Mouse (Mus musculus): ENCODE data around the gene Itpr2. TPM values are rescaled to one million over a fixed set of nuclear protein-coding genes. Genes with fewer than 3 reads are reported as not detected.

The Itpr2 gene
- polyA plus RNA-seq, 1 experiment: 1.5 TPM

GRCm38 (mm10) chr6:146434217-146434616 lies 67.8 kb downstream of the Itpr2 start:
- no peaks in the 10 kb centered on the region for H3K27me3 ChIP-seq (replicated peaks)
- TF ChIP-seq GATA1 (IDR thresholded peaks at IDR 0.05; ENCODE audit: borderline replicate concordance, low read length): no peak
- TF ChIP-seq FLI1 (IDR thresholded peaks at IDR 0.05; ENCODE audit: low read length): no peak

GRCm38 (mm10) chr6:146432218-146432865 lies 69.7 kb downstream of the Itpr2 start:
- Histone ChIP-seq H3K27me3 (replicated peaks) (no peaks in the 10 kb centered on the region), H3K4me3 (replicated peaks) (no peak overlapping the region), H3K4me1 (peaks cover 48% of the 10 kb centered on the region), H3K9me3 (no peaks in the 10 kb centered on the region), H3K36me3 (replicated peaks; ENCODE audit: low read length) (peaks cover 13% of the 10 kb centered on the region)
- no peak for TF ChIP-seq GATA1 (IDR thresholded peaks at IDR 0.05; ENCODE audit: borderline replicate concordance, low read length)

More at GRCm38 (mm10) chr6:146434217-146434616, 67.8 kb downstream of the Itpr2 start:
- Histone ChIP-seq H3K36me3 (replicated peaks; ENCODE audit: low read length) (peaks cover 11% of the 10 kb centered on the region), H3K4me1 (peaks cover 66% of the 10 kb centered on the region), H3K9me3 (no peaks in the 10 kb centered on the region), H3K4me3 (replicated peaks) (peak overlapping the region; percentile 18)

- TF ChIP-seq FLI1 (IDR thresholded peaks at IDR 0.05; ENCODE audit: low read length) (no peak), GATA1 (IDR thresholded peaks at IDR 0.05; ENCODE audit: borderline replicate concordance, low read length) (no peak)
- Histone ChIP-seq H3K36me3 (replicated peaks; ENCODE audit: low read length) (peaks cover 13% of the 10 kb centered on the region), H3K27me3 (replicated peaks) (no peaks in the 10 kb centered on the region), H3K4me1 (peaks cover 44% of the 10 kb centered on the region), H3K9me3 (no peaks in the 10 kb centered on the region), H3K4me3 (replicated peaks) (no peak overlapping the region)
These were observed 70.2 kb downstream of the Itpr2 start for GRCm38 (mm10) chr6:146431777-146432176.

GRCm38 (mm10) chr6:146429694-146430380 lies 72.2 kb downstream of the Itpr2 start:
- peaks cover 40% of the 10 kb centered on the region for H3K4me1 ChIP-seq
- no peaks in the 10 kb centered on the region for H3K9me3 ChIP-seq
- TF ChIP-seq FLI1 (IDR thresholded peaks at IDR 0.05; ENCODE audit: low read length) (no peak), GATA1 (IDR thresholded peaks at IDR 0.05; ENCODE audit: borderline replicate concordance, low read length) (no peak)
- H3K4me3 ChIP-seq (replicated peaks): peak overlapping the region; percentile 8
- no peaks in the 10 kb centered on the region for H3K27me3 ChIP-seq (replicated peaks)
- peaks cover 29% of the 10 kb centered on the region for H3K36me3 ChIP-seq (replicated peaks; ENCODE audit: low read length)

- H3K4me1 ChIP-seq: peaks cover 15% of the 10 kb centered on the region
- TF ChIP-seq FLI1 (IDR thresholded peaks at IDR 0.05; ENCODE audit: low read length) (no peak), GATA1 (IDR thresholded peaks at IDR 0.05; ENCODE audit: borderline replicate concordance, low read length) (no peak)
These were observed 77.2 kb downstream of the Itpr2 start for GRCm38 (mm10) chr6:146424778-146425177.

GRCm38 (mm10) chr6:146424326-146424725 lies 77.7 kb downstream of the Itpr2 start:
- Histone ChIP-seq H3K4me1 (peaks cover 13% of the 10 kb centered on the region), H3K4me3 (replicated peaks) (no peak overlapping the region), H3K27me3 (replicated peaks) (no peaks in the 10 kb centered on the region), H3K36me3 (replicated peaks; ENCODE audit: low read length) (peaks cover 72% of the 10 kb centered on the region), H3K9me3 (no peaks in the 10 kb centered on the region)
- TF ChIP-seq GATA1 (IDR thresholded peaks at IDR 0.05; ENCODE audit: borderline replicate concordance, low read length): no peak
- TF ChIP-seq FLI1 (IDR thresholded peaks at IDR 0.05; ENCODE audit: low read length): no peak

More at GRCm38 (mm10) chr6:146424778-146425177, 77.2 kb downstream of the Itpr2 start:
- H3K36me3 ChIP-seq (replicated peaks; ENCODE audit: low read length): peaks cover 68% of the 10 kb centered on the region
- H3K27me3 ChIP-seq (replicated peaks): no peaks in the 10 kb centered on the region
- no peaks in the 10 kb centered on the region for H3K9me3 ChIP-seq
- H3K4me3 ChIP-seq (replicated peaks): no peak overlapping the region

GRCm38 (mm10) chr6:146420718-146421117 lies 81.3 kb downstream of the Itpr2 start:
- Histone ChIP-seq H3K9me3 (no peaks in the 10 kb centered on the region), H3K36me3 (replicated peaks; ENCODE audit: low read length) (peaks cover 95% of the 10 kb centered on the region), H3K4me3 (replicated peaks) (no peak overlapping the region), H3K4me1 (peaks cover 13% of the 10 kb centered on the region), H3K27me3 (replicated peaks) (no peaks in the 10 kb centered on the region)
- no peak for TF ChIP-seq GATA1 (IDR thresholded peaks at IDR 0.05; ENCODE audit: borderline replicate concordance, low read length)
- no peak for TF ChIP-seq FLI1 (IDR thresholded peaks at IDR 0.05; ENCODE audit: low read length)

- H3K4me1 ChIP-seq: peaks cover 26% of the 10 kb centered on the region
- H3K36me3 ChIP-seq (replicated peaks; ENCODE audit: low read length): peaks cover 94% of the 10 kb centered on the region
These were observed 85.6 kb downstream of the Itpr2 start for GRCm38 (mm10) chr6:146416461-146416860.

GRCm38 (mm10) chr6:146414094-146414493 lies 87.9 kb downstream of the Itpr2 start:
- Histone ChIP-seq H3K36me3 (replicated peaks; ENCODE audit: low read length) (peaks cover 88% of the 10 kb centered on the region), H3K4me1 (peaks cover 31% of the 10 kb centered on the region), H3K27me3 (replicated peaks) (no peaks in the 10 kb centered on the region), H3K9me3 (no peaks in the 10 kb centered on the region), H3K4me3 (replicated peaks) (no peak overlapping the region)
- no peak for TF ChIP-seq GATA1 (IDR thresholded peaks at IDR 0.05; ENCODE audit: borderline replicate concordance, low read length)
- TF ChIP-seq FLI1 (IDR thresholded peaks at IDR 0.05; ENCODE audit: low read length): no peak

More at GRCm38 (mm10) chr6:146416461-146416860, 85.6 kb downstream of the Itpr2 start:
- Histone ChIP-seq H3K4me3 (replicated peaks) (no peak overlapping the region), H3K27me3 (replicated peaks) (no peaks in the 10 kb centered on the region), H3K9me3 (no peaks in the 10 kb centered on the region)
- TF ChIP-seq GATA1 (IDR thresholded peaks at IDR 0.05; ENCODE audit: borderline replicate concordance, low read length) (no peak), FLI1 (IDR thresholded peaks at IDR 0.05; ENCODE audit: low read length) (no peak)

GRCm38 (mm10) chr6:146411446-146412070 lies 90.5 kb downstream of the Itpr2 start:
- Histone ChIP-seq H3K4me1 (peaks cover 31% of the 10 kb centered on the region), H3K36me3 (replicated peaks; ENCODE audit: low read length) (peaks cover 85% of the 10 kb centered on the region), H3K27me3 (replicated peaks) (no peaks in the 10 kb centered on the region), H3K4me3 (replicated peaks) (no peak overlapping the region), H3K9me3 (no peaks in the 10 kb centered on the region)
- TF ChIP-seq FLI1 (IDR thresholded peaks at IDR 0.05; ENCODE audit: low read length): no peak
- no peak for TF ChIP-seq GATA1 (IDR thresholded peaks at IDR 0.05; ENCODE audit: borderline replicate concordance, low read length)

Data from megakaryocyte, embryonic 14.5 days (primary cell).